Mouse (Mus musculus): ENCODE measurements around the gene Tada2b.

The Tada2b gene

DNA sequence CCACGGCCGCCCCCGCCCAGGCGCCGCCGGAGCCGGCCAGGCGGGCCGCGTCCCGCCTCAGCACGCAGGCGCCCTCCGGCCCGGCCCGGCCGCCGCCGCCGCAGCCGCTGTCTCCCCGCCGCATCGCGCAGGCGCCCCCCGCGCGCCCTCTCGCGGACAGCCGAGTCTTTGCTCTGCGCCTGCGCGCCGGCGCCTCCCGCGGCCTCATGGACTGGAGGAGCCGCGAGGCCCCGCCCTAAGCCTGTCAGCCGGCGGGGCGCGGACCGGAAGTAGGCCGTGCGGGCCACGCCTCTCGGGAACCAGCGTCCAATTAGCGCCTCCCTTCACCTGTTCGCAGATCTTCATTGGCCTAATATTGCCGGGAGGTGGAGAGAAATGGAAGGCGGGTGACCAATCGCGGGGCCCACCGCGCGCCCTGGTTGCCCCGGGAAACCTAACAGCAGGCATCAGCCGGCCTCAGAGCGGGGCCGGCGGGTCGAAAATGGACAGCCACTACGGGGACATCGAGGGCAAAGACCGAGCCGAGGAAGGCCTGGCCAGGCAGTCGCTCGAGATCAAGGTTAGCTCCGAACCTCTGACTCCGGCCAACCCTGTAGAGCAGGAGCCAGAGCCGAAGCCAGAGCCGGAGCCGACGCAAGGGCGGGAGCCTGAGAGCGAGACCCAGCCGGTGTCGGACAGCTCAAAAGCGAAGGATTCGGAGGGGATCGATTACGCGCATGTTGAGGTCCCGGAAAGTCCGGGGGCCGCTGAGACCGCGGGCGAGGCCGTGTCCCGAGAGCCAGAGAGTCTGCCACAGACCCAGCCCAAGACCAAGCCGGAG, at the start of gene Tada2b, which contains the start of gene Ccdc96:
Gene Tada2b (minus strand): TSS at position 115 of the 820 bp plus-strand sequence.
Gene Ccdc96 (plus strand): TSS at position 418 of the 820 bp plus-strand sequence.
- DNase-seq (ENCODE audit: low spot score in 2 of 2): peak; percentile 94 to 96

DNA sequence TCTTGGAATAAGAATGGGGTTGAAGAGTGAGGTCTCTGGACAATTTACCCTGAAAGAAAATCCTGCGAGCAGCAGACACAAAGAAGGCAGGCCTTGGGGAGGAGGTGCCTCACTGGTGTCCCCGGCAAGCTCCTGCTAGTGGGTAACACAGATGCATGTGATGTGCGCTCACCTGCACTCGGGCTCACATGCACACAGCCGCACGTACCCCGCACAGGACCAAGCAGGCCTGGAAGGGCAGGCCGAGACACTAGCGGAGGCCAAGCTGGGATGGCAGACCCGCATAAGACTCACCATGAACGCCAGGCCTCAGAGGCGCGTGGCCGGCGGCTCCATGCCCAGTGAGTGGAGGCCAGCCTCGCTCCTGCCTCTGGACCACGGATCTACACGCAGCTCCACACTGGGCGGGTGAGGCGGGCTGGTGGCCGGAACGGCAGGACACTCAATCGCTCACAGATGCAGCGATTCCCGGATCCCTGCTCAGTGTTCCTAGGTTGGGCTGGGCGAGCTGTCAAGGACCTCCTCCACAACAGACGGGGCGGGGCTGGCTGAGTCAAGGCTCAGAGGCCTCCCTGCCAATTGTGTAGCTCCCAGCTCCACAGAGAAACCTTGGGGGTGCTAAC, 46.2 kb upstream of the Tada2b start:
- peak; percentile 66 to 71 for DNase-seq (ENCODE audit: low spot score in 2 of 2)

DNA sequence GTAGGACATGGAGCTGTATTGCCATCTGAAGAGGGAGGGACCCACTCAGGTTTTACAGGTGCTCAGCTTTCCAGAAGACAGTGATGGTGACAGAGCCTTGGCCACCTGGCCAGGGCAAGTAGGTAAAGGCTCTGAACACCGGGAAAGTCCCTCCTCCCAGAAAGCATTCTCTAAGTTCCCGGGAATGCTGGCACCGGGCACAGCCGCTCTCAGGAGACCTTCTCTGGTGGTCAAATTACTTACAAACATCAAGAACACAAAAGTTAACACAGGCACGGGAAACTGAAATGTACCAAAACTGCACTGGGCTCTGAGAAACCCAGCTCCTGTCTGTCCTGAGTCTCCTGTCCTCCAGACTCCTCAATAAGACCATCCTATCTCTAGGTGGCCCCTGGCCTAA, 45.6 kb upstream of the Tada2b start:
- DNase-seq (ENCODE audit: low spot score in 2 of 2): no peak

DNA sequence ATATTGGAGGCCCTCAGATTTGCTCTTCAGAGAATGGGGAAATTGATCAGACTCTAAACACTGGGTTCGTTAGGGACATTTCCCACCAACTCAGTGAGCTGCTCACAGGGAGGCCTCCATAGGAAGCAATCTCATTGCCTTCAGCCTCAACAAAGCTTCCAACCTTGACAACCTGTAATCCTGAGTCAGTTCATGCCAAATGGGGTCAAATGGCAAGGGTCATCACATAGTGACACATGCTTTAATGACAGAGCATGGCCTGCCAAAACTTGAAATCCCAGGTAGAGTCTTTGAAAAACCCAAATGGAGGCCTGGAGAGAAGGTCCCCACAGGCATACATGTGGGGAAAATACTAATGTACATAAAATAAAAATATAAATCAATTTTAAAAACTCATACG, 42.8 kb upstream of the Tada2b start:
- no peak for DNase-seq (ENCODE audit: low spot score in 2 of 2)

- DNase-seq (ENCODE audit: low spot score in 2 of 2): peak in 1 of 2 experiments; percentile 14
Measured at GRCm38 (mm10) chr5:36526274-36526673, 42.2 kb upstream of the Tada2b start.

GRCm38 (mm10) chr5:36525216-36525615, 41.1 kb upstream of the Tada2b start:
- no peak for DNase-seq (ENCODE audit: low spot score in 2 of 2)

DNA sequence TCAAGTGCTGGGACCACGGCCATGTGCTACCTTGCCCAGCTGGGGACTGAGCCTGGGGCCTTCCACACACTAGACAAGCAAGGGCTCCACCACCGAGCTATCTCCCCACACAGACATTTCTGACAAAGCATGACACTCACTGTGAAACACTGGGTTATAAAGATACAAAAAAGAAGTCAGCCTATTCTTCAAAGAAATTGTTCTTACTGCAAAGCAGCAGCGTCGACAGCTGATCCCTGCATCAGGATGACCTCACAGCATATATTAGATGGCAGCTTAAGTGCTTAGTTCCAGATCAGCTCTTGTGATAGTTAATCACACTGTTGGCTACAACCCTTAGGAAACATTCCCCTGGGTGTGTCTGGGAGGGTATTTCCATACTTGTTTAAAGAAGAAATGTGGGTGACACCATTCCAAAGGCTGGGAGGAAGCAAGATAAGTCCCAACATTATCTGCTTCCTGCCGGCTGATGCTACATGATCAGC, 39.2 kb upstream of the Tada2b start:
- no peak for DNase-seq (ENCODE audit: low spot score in 2 of 2)

GRCm38 (mm10) chr5:36522782-36523181, 38.7 kb upstream of the Tada2b start:
- DNase-seq (ENCODE audit: low spot score in 2 of 2): no peak

- DNase-seq (ENCODE audit: low spot score in 2 of 2): no peak
Measured at GRCm38 (mm10) chr5:36519751-36520150, 35.7 kb upstream of the Tada2b start.

GRCm38 (mm10) chr5:36517596-36517995, 33.5 kb upstream of the Tada2b start:
- no peak for DNase-seq (ENCODE audit: low spot score in 2 of 2)

DNA sequence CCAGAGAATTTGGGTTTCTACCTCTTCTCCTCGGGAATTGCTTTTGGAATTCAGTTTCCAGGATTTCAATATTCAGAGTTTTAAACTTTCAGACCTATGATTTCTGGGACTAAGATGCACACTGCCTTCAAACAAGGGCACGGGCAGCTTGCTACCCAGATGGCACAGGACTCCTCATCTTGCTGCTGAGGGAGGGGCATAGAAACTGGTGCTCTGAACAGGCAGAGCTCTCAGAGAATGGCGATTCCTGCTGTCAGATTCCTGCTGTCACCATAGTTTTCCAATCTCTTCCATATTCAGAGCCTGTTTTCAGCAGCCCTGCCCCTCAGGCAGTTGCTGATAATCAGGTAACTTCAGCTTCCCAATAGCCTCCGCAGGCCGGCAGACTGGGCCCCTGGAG, 31.5 kb upstream of the Tada2b start:
- DNase-seq (ENCODE audit: low spot score in 2 of 2): no peak

GRCm38 (mm10) chr5:36515126-36515525, 31.0 kb upstream of the Tada2b start:
- DNase-seq (ENCODE audit: low spot score in 2 of 2): no peak

- DNase-seq (ENCODE audit: low spot score in 2 of 2): no peak
Measured at GRCm38 (mm10) chr5:36510956-36511355, 26.9 kb upstream of the Tada2b start.

DNA sequence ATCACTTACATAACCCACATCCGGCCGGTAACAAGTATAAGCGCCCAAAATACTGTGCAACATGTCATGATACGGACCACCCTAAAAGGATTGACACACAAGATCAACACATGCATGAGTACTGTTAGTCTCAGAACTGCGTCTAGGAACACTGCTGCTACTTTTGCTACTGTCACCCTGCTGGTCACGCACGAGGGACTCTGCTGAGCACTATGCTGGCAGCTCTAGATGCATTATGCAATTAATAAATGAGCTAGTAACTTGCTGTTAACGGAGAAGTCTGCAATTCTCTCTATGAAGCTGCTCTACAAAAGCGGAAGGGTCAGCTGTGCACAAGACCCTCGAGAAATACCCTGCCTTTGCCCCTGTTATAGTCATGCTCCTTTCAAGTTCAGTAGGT, 24.3 kb upstream of the Tada2b start:
- DNase-seq (ENCODE audit: low spot score in 2 of 2): no peak

- no peak for DNase-seq (ENCODE audit: low spot score in 2 of 2)
Measured at GRCm38 (mm10) chr5:36505643-36506042, 21.6 kb upstream of the Tada2b start.

- DNase-seq (ENCODE audit: low spot score in 2 of 2): no peak
Measured at GRCm38 (mm10) chr5:36505235-36505634, 21.1 kb upstream of the Tada2b start.

- DNase-seq (ENCODE audit: low spot score in 2 of 2): no peak
Measured at GRCm38 (mm10) chr5:36494709-36495108, 10.6 kb upstream of the Tada2b start.

GRCm38 (mm10) chr5:36493919-36494318, 9.8 kb upstream of the Tada2b start:
- no peak for DNase-seq (ENCODE audit: low spot score in 2 of 2)

DNA sequence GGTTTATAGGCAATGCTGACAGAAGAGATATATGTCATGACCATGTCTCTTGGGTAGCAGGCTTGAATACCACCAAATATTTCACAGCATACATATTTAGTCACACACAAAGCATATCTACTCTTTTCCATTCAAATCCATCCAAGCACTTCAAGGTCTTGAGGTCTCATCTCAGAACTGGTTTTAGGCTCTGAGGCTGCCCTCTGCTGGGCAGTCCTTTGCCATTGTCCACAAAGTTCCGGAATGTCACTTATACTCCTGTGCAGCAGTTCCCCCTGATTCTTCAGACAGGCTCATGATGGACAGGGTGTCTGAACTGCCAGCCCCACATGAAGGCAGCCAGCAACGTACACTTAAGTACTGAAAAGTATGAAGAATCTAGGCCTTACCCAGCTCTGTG, 5.1 kb upstream of the Tada2b start:
- no peak for DNase-seq (ENCODE audit: low spot score in 2 of 2)

DNA sequence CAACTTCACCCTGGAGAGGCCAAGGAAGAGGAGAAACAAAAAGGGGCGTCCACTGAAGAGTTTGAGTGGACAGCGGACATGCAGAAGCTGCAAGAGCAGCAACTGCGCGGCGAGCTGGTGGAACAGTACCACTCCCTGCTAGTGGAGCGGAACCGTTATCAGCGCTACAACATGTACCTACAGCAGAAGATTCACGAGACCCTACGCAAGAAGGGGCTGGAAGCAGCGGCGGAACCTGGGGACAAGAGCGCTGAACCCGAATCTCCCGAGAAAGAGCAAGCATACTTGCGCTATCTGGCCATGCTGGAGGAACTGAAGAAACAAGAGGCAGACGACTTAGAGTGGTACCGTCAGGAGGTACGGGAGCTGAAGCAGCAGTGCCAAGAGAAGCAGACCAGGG, 1.2 kb upstream of the Tada2b start:
- DNase-seq (ENCODE audit: low spot score in 2 of 2): no peak

DNA sequence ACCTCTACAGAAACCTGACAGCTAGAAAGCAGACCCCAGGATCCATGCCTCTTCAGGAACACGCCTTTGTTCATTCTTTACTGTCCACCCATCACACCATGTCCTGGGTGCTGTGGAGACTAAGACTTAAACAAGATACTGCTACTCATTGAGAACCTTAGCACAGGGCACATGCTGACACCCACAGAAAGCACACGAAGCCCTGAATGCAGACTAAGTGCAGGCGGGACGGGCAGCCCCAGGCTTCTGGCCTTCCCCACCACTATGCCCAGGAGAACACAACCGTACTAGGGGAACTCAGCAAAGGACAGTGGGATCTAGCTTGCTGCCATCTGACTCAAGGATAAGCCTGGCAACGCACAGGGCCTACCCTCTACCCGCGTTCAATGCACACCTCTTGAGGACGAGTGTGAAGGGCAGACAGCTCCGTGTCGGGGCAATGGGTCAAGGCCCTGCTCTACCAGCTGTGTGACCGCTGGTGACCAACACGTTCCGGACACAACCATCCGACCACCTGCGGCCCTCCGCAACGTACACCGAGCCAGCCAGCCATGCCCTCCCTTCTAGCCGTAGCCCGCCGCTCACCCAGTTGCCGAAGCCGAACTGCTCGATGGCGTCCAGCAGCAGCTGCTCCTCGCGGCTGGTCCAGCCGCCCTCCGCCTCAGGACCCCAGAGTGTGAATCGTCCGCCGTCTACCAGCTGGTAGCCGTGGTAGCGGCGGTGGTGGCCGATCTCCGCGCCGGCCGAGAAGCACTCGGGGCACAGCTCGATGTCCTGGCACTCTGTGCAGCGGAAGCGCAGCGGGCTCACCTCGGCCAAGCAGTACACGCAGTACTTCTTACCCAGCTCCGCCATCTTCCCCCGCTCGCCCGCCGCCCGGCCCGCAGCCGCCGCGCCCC, 633 bp downstream of the Tada2b start:
- DNase-seq (ENCODE audit: low spot score in 2 of 2): peak in 1 of 2 experiments; percentile 33

DNA sequence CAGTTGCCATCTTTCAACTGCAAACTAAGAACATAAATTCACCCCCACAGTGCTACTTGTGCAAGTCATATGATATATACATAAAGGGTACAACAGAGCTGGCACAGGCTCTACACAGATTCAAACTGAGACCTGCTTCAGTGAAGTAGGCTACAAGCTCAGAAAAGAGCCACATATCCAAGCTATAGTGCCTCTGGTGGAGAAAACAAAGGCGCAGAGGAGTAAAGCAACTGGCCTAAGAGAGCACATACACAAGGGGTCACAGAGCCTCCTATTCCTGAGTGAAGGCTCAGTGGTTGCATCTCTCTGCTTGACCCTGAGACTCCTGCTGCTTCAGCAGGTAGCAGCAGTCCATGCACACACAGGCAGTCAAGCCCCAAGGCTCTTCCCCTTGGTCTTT, 3.0 kb downstream of the Tada2b start:
- no peak for DNase-seq (ENCODE audit: low spot score in 2 of 2)
